Mouse (Mus musculus): ENCODE data around the gene Myo19.

Gene Myo19

DNA sequence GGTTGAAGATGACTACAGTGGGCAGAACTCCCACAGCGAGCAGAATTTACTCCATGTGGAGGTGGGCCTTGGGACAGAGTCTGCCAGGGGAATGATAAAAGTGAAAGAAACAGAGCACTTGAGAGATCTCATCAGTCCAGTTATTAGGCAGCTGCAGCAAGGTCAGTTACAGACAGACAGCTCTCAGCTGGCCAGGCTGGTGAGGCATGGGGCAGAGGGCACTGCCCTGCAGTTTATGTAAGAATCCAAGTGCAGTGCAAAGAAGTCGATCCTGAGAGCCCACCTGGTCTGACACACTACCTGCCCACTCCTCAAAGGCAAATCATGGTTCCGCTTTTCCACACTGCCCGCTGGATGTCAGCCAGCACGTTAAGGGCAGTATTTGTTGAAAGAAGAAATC, 6.3 kb downstream of the Myo19 start:
- DNase-seq (ENCODE audit: low spot score in 2 of 2), result no peak

GRCm38 (mm10) chr11:84886767-84887511, 7.0 kb downstream of the Myo19 start:
- no peak for DNase-seq (ENCODE audit: low spot score in 2 of 2)

- no peak for DNase-seq (ENCODE audit: low spot score in 2 of 2)
Measured at GRCm38 (mm10) chr11:84888025-84888424, 8.1 kb downstream of the Myo19 start.

DNA sequence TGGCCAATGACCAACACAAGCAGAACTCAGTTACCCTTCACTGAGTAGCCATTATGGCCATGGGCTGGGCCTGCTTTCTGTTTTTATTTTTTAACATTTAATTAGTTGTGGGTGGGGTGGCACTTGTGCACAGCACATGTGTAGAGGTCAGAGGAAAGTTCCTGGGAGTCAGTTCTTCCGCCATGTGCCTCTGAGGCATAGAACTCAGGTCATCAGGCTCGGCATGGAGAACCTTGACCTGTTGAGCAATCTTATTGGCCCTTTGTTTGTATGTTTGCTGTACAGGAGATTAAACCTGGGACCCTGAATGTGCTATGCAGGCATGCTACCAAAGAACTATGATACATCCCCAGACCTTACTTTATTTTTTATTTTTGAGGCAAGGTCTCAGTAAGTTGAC, 9.5 kb downstream of the Myo19 start:
- DNase-seq (ENCODE audit: low spot score in 2 of 2), result no peak

DNA sequence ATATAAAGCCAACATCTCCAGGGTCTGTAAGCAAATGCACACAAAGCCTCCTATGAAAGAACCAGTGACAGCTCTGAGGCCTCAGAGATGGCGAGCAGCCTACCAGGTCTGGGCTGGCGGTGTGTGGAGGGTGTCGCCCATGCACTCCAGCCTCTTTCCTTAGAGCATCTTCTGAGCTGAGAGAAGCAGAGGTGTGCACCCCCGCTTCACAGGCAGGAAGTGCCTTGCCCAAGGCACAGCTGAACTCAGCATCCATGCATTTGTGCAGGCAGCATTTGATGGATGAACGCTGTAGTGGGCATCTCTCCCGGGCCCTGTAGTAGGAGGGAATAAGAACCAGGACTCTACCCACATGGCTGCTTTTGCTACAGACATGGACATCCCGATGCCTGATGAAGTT, 11.8 kb downstream of the Myo19 start:
- no peak for DNase-seq (ENCODE audit: low spot score in 2 of 2)

GRCm38 (mm10) chr11:84893113-84893512, 13.2 kb downstream of the Myo19 start:
- DNase-seq (ENCODE audit: low spot score in 2 of 2), result no peak

DNA sequence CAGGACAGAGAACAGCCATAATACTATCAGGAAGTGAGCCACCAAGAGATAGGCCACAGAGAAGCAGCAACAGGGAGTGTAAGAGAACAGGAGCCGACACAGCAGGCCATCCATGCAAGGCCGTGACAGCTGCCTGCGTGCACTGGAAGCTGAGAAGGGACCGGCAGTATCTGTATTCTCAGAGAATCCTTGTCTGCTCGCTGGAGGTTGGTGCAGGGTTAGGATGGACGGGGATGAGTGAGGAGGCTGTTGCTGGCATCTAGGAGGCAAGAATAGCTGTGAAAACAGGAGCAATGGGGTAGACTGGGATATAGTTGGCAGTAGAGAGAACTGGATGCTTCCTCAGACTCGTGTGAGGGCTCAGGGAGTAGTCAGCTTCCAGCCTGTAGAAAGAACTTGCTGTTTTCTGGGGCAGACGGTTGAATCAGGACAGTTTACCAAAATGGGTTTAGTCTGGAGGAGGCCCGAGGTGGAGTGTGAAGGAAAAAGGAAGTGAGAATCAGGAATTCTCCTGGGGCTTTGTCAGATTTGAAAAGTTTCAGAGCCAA, 24.7 kb downstream of the Myo19 start:
- DNase-seq (ENCODE audit: low spot score in 2 of 2), result no peak

DNA sequence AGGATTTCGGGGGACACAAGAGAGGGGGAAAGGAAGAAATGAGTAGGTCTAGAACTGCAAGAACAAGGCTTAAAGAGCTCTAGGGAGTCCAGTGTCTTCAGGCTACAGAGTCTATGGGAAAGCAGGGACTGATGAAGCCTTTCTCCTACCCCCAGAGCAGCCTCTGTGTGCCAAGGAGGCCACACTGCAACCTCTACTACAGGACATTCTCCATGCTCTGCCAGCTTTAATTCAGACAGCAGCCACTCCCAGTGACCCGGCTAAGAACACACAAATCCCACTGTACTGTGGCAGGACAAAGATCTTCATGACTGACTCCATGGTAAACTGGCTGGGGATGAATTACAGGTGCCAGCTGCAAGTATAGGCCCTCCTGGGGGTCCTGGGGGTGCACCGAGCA, 27.1 kb downstream of the Myo19 start:
- DNase-seq (ENCODE audit: low spot score in 2 of 2), result no peak

- no peak for DNase-seq (ENCODE audit: low spot score in 2 of 2)
Measured at GRCm38 (mm10) chr11:84908480-84908879, 28.5 kb downstream of the Myo19 start.

- no peak for DNase-seq (ENCODE audit: low spot score in 2 of 2)
Measured at GRCm38 (mm10) chr11:84910411-84910810, 30.5 kb downstream of the Myo19 start.

- DNase-seq (ENCODE audit: low spot score in 2 of 2), result no peak
Measured at GRCm38 (mm10) chr11:84914673-84915072, 34.7 kb downstream of the Myo19 start.

GRCm38 (mm10) chr11:84916053-84916702, 36.2 kb downstream of the Myo19 start, which contains the start of gene Znhit3:
Gene Znhit3 (minus strand): TSS chr11:84916366.
- peak; percentile 80 to 85 for DNase-seq (ENCODE audit: low spot score in 2 of 2)

GRCm38 (mm10) chr11:84916703-84917300, 36.9 kb downstream of the Myo19 start:
- DNase-seq (ENCODE audit: low spot score in 2 of 2), result no peak

DNA sequence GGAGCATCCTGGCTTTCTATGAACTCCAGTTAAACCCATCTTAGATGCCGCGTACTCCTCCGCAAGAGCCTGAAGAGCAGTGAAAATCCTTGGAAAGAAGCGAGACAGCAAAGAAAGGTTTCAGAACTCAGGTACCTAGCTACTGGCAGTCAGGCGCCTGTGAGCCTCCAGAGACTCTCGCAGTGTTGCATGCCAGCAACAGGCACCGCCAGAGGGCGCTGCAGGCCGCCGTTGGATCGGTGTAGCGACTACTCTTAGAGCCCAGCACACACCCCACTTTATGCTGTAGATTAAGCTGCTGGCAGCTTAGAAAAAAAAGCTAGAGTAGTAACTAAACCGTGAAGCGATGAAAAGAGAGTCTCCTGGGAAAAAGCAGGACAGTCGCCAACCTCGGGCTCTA, 38.5 kb downstream of the Myo19 start:
- peak; percentile 67 to 77 for DNase-seq (ENCODE audit: low spot score in 2 of 2)

- DNase-seq (ENCODE audit: low spot score in 2 of 2), result peak; percentile 26 to 48
Measured at GRCm38 (mm10) chr11:84919276-84919675, 39.3 kb downstream of the Myo19 start.

DNA sequence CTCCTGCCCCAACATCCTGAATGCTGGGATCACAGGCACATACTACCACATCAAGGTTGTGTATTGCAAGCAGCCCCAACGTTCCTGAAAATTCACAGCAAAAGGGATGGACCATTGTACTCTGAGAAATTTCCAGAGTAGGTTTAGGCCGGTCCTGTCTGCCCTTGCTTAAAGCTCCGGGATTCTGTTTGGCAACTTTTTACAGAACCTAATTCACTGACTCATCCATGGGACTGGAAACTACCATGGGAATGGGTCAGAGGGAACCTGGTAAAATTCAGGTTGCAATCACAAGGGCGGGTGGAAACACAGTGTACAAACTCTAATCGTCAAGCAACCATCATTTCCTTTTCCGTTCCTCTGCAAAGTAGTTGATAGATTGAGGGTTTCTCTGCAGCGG, 40.0 kb downstream of the Myo19 start:
- DNase-seq (ENCODE audit: low spot score in 2 of 2), result no peak

- DNase-seq (ENCODE audit: low spot score in 2 of 2), result no peak
Measured at GRCm38 (mm10) chr11:84920981-84921380, 41.0 kb downstream of the Myo19 start.

- DNase-seq (ENCODE audit: low spot score in 2 of 2), result no peak
Measured at GRCm38 (mm10) chr11:84932261-84932660, 52.3 kb downstream of the Myo19 start.

GRCm38 (mm10) chr11:84939508-84940053, 59.6 kb downstream of the Myo19 start:
- no peak for DNase-seq (ENCODE audit: low spot score in 2 of 2)

- no peak for DNase-seq (ENCODE audit: low spot score in 2 of 2)
Measured at GRCm38 (mm10) chr11:84940140-84940539, 60.2 kb downstream of the Myo19 start.

DNA sequence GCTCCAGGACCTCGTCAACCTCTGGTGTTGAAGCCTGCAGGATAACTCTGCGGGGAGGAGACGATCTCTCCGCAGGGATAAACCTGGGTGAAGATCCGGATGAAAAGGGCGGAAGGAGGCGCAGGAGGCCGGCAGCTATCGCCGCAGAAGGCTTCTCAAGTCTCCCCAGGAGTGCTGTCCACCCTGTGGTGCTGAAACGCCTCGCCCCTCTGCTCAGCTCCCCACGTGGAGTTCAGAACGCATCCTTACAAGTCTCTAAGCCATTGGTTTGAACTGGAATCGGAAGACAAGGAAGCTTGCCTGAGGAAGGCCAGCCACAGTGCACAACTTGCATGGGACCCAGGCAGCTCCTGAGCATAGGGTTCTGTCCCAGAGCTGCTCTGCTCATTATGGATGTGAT, 64.0 kb downstream of the Myo19 start:
- peak in 1 of 2 experiments; percentile 3 for DNase-seq (ENCODE audit: low spot score in 2 of 2)

Measured in spleen, postnatal 36 days (tissue).